Mouse (Mus musculus): ENCODE measurements around the gene 1700016D06Rik. TPM values are rescaled to one million over a fixed set of nuclear protein-coding genes. Genes with fewer than 3 reads are reported as not detected.

The 1700016D06Rik gene
- polyA plus RNA-seq, 1 experiment: not detected

DNA sequence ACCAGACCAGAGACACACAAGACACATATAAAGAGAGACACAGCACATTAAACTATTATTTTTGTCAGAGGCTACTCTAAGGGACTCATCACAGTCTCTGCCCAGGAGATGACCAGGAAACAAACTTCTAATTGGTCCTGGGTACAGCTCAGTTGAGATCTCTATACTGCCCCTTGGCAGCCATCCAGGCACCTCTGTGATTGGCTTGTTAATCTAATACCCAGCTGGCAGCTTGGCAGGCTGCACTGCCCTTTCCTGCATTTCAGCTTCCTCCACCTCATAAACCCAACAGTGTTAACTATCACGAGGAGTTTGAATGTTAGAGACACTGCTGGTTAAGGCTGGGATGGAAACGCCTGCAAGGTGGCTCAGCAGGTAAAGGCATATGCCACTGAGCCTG, 57.7 kb downstream of the 1700016D06Rik start:
- no peaks in the 10 kb centered on the region for H3K4me1 ChIP-seq (ENCODE audit: control insufficient read depth)
- H3K27me3 ChIP-seq (ENCODE audit: control insufficient read depth): no peaks in the 10 kb centered on the region
- no peaks in the 10 kb centered on the region for H3K9me3 ChIP-seq (ENCODE audit: control insufficient read depth, low read length)
- no peak overlapping the region for H3K4me3 ChIP-seq (replicated peaks)
- TF ChIP-seq GATA1 (IDR thresholded peaks at IDR 0.05; ENCODE audit: low read length) (no peak), TAL1 (IDR thresholded peaks at IDR 0.05; ENCODE audit: low read length) (no peak)
- no peaks in the 10 kb centered on the region for H3K36me3 ChIP-seq (ENCODE audit: control insufficient read depth)

DNA sequence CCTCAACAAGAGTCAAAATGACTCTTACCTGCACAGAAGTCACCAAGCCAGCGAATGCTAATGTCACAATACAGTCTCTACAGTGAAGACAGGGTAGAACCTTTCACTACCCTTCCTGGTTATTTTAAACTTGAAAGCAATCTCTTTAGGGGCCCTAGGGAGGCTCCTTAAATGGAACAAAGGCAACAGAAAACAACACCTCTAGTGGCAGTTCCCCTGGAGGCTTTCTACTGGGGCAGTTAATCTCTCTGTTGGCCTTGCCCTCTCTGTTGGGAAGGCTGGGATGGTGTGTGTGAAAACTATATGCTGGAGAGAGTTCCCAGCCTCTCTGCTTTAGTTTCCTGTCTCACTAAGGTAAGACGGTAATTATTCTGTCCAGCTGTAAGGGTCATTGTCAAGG, 60.3 kb downstream of the 1700016D06Rik start:
- no peak overlapping the region for H3K4me3 ChIP-seq (replicated peaks)
- H3K27me3 ChIP-seq (ENCODE audit: control insufficient read depth): no peaks in the 10 kb centered on the region
- peaks cover 13% of the 10 kb centered on the region for H3K4me1 ChIP-seq (ENCODE audit: control insufficient read depth)
- TF ChIP-seq TAL1 (IDR thresholded peaks at IDR 0.05; ENCODE audit: low read length) (no peak), GATA1 (IDR thresholded peaks at IDR 0.05; ENCODE audit: low read length) (no peak)
- H3K36me3 ChIP-seq (ENCODE audit: control insufficient read depth): no peaks in the 10 kb centered on the region
- no peaks in the 10 kb centered on the region for H3K9me3 ChIP-seq (ENCODE audit: control insufficient read depth, low read length)

DNA sequence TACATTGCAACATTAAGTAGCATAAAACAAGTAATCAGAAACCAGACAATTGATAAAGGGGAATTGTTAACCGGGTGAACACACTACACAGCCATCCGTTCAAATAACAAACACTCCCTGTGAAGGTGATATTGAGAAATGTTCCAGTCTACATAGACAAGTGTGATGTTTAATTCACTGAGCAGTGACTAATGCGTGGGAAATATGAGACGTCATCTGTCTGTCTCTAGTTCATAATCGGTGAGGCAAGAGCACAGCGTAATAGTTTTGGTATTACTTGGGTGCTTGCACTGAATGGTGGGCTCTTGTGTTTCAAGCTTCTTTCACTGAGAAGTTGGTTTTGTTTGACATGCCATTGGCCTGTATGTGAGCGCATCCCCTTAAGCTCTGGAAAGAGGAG, 63.3 kb downstream of the 1700016D06Rik start:
- no peak for TF ChIP-seq TAL1 (IDR thresholded peaks at IDR 0.05; ENCODE audit: low read length)
- TF ChIP-seq GATA1 (IDR thresholded peaks at IDR 0.05; ENCODE audit: low read length): no peak
- peaks cover 7% of the 10 kb centered on the region for H3K36me3 ChIP-seq (ENCODE audit: control insufficient read depth)
- H3K9me3 ChIP-seq (ENCODE audit: control insufficient read depth, low read length): no peaks in the 10 kb centered on the region
- H3K27me3 ChIP-seq (ENCODE audit: control insufficient read depth): no peaks in the 10 kb centered on the region
- peaks cover 43% of the 10 kb centered on the region for H3K4me1 ChIP-seq (ENCODE audit: control insufficient read depth)
- no peak overlapping the region for H3K4me3 ChIP-seq (replicated peaks)

DNA sequence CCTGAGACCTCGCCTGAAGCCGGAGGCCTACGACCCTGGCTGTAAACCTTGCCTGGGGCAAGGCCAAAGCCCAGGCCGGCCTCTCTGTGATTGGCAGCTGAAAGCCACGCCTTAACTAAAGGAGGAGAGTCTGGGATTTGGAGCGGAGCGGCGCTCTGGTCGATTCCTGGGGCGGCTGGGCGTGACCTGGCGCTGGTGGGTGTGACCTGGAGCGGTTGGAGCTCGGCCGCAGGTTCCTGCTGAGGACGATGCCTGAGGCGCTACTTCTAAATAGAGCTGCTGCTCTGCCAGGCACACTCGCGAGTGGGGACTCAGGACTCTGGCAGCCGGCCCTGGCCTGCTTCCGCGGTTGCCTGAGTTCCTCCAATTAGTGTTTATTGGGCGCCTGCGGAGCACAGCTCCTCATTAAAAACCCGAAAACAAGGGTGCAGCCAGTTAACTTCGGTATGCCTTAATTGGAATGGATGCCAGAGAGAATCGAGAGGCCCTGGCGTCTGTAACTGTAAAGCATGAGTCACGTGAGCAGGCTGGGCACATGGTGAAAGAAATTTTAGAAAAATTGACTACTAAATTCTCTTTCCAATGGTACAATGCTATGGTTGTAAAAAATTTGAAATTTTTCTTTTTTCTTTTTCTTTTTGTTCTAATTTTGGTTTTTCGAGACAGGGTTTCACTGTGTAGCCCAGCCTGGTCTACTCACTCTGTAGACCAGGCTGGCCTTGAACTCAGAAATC, 64.4 kb downstream of the 1700016D06Rik start:
- Histone ChIP-seq H3K4me3 (replicated peaks) (peak overlapping the region; percentile 78), H3K27me3 (ENCODE audit: control insufficient read depth) (no peaks in the 10 kb centered on the region), H3K36me3 (ENCODE audit: control insufficient read depth) (peaks cover 16% of the 10 kb centered on the region), H3K4me1 (ENCODE audit: control insufficient read depth) (peaks cover 48% of the 10 kb centered on the region), H3K9me3 (ENCODE audit: control insufficient read depth, low read length) (no peaks in the 10 kb centered on the region)
- no peak for TF ChIP-seq TAL1 (IDR thresholded peaks at IDR 0.05; ENCODE audit: low read length)
- no peak for TF ChIP-seq GATA1 (IDR thresholded peaks at IDR 0.05; ENCODE audit: low read length)

DNA sequence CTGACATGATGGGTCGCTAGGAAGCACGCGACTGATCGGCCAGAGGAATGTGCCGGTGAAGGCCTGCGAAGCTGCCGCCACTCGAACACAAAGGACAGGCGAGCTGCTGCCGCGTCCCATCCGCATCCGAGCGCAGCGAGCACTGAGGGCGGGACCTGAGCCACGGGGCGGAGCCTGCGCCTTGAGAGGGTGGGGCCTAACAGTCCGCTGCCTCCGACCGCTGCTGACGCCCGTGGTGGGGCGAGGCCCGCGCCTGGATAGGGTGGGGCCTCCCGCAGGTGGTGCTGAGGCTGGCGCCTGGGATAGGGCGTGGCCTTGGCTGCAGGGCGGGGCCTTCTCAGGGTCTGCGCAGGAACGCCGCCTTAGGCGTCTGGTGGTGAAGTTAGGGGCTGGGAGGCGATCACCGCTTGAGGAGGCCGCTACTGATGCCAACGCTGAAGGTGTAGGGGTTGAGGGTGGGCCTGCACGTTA, 65.2 kb downstream of the 1700016D06Rik start, which contains the start of gene Ankrd10:
TSS of gene Ankrd10 (minus strand) at position 147 of the 471 bp plus-strand sequence.
- Histone ChIP-seq H3K9me3 (ENCODE audit: control insufficient read depth, low read length) (no peaks in the 10 kb centered on the region), H3K4me3 (replicated peaks) (peak within 1 kb of the TSS; percentile 78), H3K36me3 (ENCODE audit: control insufficient read depth) (peaks cover 25% of the 10 kb centered on the region), H3K27me3 (ENCODE audit: control insufficient read depth) (no peaks in the 10 kb centered on the region), H3K4me1 (ENCODE audit: control insufficient read depth) (peaks cover 49% of the 10 kb centered on the region)
- TF ChIP-seq TAL1 (IDR thresholded peaks at IDR 0.05; ENCODE audit: low read length) (no peak), GATA1 (IDR thresholded peaks at IDR 0.05; ENCODE audit: low read length) (no peak)

DNA sequence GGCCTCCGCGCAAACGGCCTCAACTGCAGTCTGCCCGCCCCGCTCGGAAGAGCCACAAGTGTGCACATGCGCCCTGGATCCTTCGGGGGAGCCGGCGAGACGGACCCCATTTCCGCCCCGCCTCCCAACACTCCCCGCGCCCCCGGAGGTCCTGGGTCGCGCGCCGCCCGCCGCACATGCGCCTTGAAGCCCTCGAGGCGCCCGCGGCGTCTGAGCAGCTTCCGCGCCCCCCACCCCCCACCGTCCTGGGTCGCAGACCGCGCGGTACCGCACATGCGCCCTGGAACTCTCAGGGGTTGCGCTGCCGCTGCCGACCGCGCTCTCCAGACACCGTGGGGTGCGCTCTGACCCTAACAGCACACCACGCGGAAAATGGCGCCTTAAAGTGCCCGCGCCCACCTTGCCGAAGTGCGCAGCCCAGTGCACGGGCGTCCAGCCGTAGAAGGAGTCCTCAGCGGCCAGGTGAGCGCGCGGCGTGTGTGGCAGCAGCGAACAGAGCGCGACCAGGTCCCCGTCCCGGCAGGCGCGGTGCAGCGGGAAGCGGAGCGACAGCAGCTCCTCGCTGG, 65.8 kb downstream of the 1700016D06Rik start:
- Histone ChIP-seq H3K4me1 (ENCODE audit: control insufficient read depth) (peaks cover 49% of the 10 kb centered on the region), H3K4me3 (replicated peaks) (peak overlapping the region; percentile 78)

DNA sequence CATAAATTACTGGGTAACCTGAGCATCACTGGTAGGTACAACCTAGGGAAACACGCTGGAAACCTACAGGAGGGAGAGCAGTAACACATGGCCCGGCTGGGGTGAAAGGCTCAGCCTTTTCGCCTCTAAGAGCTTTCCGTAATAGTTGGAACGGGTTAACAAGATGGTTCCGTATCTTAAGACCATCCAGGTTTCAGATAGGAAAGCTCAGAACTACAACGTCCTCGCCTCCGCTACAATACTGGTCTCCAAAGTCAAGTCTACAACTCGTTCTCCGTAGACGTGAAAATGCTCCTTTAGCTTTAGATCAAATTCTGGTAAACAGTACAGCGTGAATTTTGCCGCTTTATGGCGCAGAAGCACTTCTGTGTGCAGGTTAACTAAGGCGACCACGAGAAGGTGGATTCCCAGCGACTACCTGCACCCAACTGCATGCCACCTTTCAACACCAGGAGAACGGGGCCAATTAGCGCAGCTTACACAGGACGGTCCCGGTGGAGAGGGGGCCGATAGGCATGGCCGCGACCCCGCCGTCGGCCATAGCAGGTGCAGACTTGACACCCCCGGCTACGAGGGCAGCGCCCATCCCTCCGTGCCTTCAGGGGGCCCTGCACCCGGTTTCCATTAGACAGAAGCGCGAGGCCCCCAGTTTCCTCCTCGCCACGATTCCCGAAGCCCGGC, 66.4 kb downstream of the 1700016D06Rik start:
- peaks cover 49% of the 10 kb centered on the region for H3K4me1 ChIP-seq (ENCODE audit: control insufficient read depth)
- peaks cover 36% of the 10 kb centered on the region for H3K36me3 ChIP-seq (ENCODE audit: control insufficient read depth)
- TF ChIP-seq TAL1 (IDR thresholded peaks at IDR 0.05; ENCODE audit: low read length) (no peak), GATA1 (IDR thresholded peaks at IDR 0.05; ENCODE audit: low read length) (no peak)
- H3K4me3 ChIP-seq (replicated peaks): peak overlapping the region; percentile 78
- no peaks in the 10 kb centered on the region for H3K27me3 ChIP-seq (ENCODE audit: control insufficient read depth)
- no peaks in the 10 kb centered on the region for H3K9me3 ChIP-seq (ENCODE audit: control insufficient read depth, low read length)

More for the DNA sequence above, 65.8 kb downstream of the 1700016D06Rik start:
- TF ChIP-seq TAL1 (IDR thresholded peaks at IDR 0.05; ENCODE audit: low read length): no peak
- TF ChIP-seq GATA1 (IDR thresholded peaks at IDR 0.05; ENCODE audit: low read length): no peak
- peaks cover 30% of the 10 kb centered on the region for H3K36me3 ChIP-seq (ENCODE audit: control insufficient read depth)
- H3K9me3 ChIP-seq (ENCODE audit: control insufficient read depth, low read length): no peaks in the 10 kb centered on the region
- no peaks in the 10 kb centered on the region for H3K27me3 ChIP-seq (ENCODE audit: control insufficient read depth)

DNA sequence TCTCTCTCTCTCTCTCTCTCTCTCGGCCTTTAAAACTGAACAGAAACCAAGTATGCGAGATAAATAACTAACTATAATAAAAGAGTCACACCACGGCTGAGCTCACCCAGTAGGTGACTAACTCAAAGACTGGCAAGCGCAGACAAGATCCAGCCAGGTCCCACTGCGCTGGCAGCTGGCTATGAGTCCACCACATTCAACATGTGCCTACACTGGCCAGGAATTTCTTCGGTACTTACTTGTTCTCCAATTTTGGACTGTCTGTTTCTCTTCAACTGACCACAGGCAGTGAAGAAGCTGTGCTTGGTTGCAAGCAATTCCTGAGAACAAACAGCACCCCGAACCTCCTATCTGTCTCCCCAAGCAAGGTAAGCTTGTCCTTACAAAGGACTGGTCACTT, 67.4 kb downstream of the 1700016D06Rik start:
- no peak for TF ChIP-seq TAL1 (IDR thresholded peaks at IDR 0.05; ENCODE audit: low read length)
- no peak for TF ChIP-seq GATA1 (IDR thresholded peaks at IDR 0.05; ENCODE audit: low read length)
- no peaks in the 10 kb centered on the region for H3K9me3 ChIP-seq (ENCODE audit: control insufficient read depth, low read length)
- peaks cover 46% of the 10 kb centered on the region for H3K36me3 ChIP-seq (ENCODE audit: control insufficient read depth)
- peaks cover 49% of the 10 kb centered on the region for H3K4me1 ChIP-seq (ENCODE audit: control insufficient read depth)
- peak overlapping the region; percentile 78 for H3K4me3 ChIP-seq (replicated peaks)
- H3K27me3 ChIP-seq (ENCODE audit: control insufficient read depth): no peaks in the 10 kb centered on the region

DNA sequence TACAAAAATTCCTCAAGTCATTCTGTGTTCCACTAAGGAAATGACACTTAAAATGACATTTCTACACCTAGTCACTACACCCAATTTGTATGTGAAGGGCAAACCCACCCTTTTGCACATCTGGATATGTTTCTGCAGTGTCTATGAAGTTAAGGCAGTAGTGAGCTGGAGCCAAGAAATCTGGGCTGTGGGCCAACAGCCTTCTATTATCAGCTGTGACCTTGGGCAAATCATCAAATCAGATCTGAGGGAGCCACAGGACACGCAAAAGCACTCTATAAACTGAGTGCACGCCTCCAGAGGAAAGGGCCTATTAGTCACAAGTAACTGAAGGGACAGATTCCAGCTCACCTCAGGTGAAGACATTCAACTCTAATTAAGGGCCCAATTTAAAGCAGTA, 68.5 kb downstream of the 1700016D06Rik start:
- no peaks in the 10 kb centered on the region for H3K27me3 ChIP-seq (ENCODE audit: control insufficient read depth)

More for the DNA sequence above, 68.5 kb downstream of the 1700016D06Rik start:
- TF ChIP-seq GATA1 (IDR thresholded peaks at IDR 0.05; ENCODE audit: low read length) (no peak), TAL1 (IDR thresholded peaks at IDR 0.05; ENCODE audit: low read length) (no peak)
- Histone ChIP-seq H3K4me3 (replicated peaks) (no peak overlapping the region), H3K36me3 (ENCODE audit: control insufficient read depth) (peaks cover 55% of the 10 kb centered on the region), H3K9me3 (ENCODE audit: control insufficient read depth, low read length) (no peaks in the 10 kb centered on the region), H3K4me1 (ENCODE audit: control insufficient read depth) (peaks cover 49% of the 10 kb centered on the region)
